Mouse (Mus musculus): ENCODE measurements around the gene Pla2g10. TPM values are rescaled to one million over a fixed set of nuclear protein-coding genes. Genes with fewer than 3 reads are reported as not detected.
A peak's percentile ranks its signal among the peaks of the same experiment; 100 is the strongest.

The Pla2g10 gene
- polyA plus RNA-seq, 1 experiment from 2014 or later, result 0.36 TPM

GRCm38 (mm10) chr16:13722937-13723336, 7.8 kb downstream of the Pla2g10 start:
- no peak overlapping the region for H3K4me2 ChIP-seq
- H3K4me3 ChIP-seq, result no peak overlapping the region
- no peak overlapping the region for H3K9ac ChIP-seq
- no peak for ATAC-seq (ENCODE audit: insufficient number of reproducible peaks, low FRiP score, low TSS enrichment, low read depth)
- WGBS, result 42% methylated on average over 10 of the region's 10 CpGs
- no peak overlapping the region for H3K27ac ChIP-seq
- no peaks in the 10 kb centered on the region for H3K36me3 ChIP-seq
- H3K27me3 ChIP-seq, result no peaks in the 10 kb centered on the region
- no peaks in the 10 kb centered on the region for H3K9me3 ChIP-seq
- H3K4me1 ChIP-seq, result no peaks in the 10 kb centered on the region

GRCm38 (mm10) chr16:13716821-13717553, 13.8 kb downstream of the Pla2g10 start:
- H3K27me3 ChIP-seq, result no peaks in the 10 kb centered on the region
- H3K9ac ChIP-seq, result no peak overlapping the region
- H3K9me3 ChIP-seq, result no peaks in the 10 kb centered on the region
- H3K4me3 ChIP-seq, result no peak overlapping the region
- no peak overlapping the region for H3K27ac ChIP-seq
- no peaks in the 10 kb centered on the region for H3K36me3 ChIP-seq
- no peak for ATAC-seq (ENCODE audit: insufficient number of reproducible peaks, low FRiP score, low TSS enrichment, low read depth)
- H3K4me2 ChIP-seq, result no peak overlapping the region
- 79% methylated on average over 2 of the region's 2 CpGs for WGBS
- H3K4me1 ChIP-seq, result no peaks in the 10 kb centered on the region

GRCm38 (mm10) chr16:13714910-13715309, 15.9 kb downstream of the Pla2g10 start:
- Histone ChIP-seq H3K9me3 (no peaks in the 10 kb centered on the region), H3K9ac (no peak overlapping the region), H3K27ac (no peak overlapping the region), H3K4me3 (no peak overlapping the region), H3K4me2 (no peak overlapping the region), H3K4me1 (no peaks in the 10 kb centered on the region), H3K27me3 (no peaks in the 10 kb centered on the region), H3K36me3 (no peaks in the 10 kb centered on the region)
- 72% methylated on average over 3 of the region's 3 CpGs for WGBS
- no peak for ATAC-seq (ENCODE audit: insufficient number of reproducible peaks, low FRiP score, low TSS enrichment, low read depth)

- Histone ChIP-seq H3K27ac (no peak overlapping the region), H3K36me3 (peaks cover 55% of the 10 kb centered on the region), H3K4me3 (no peak overlapping the region), H3K27me3 (no peaks in the 10 kb centered on the region), H3K4me1 (no peaks in the 10 kb centered on the region), H3K4me2 (no peak overlapping the region), H3K9me3 (no peaks in the 10 kb centered on the region), H3K9ac (no peak overlapping the region)
- ATAC-seq (ENCODE audit: insufficient number of reproducible peaks, low FRiP score, low TSS enrichment, low read depth), result no peak
- 92% methylated on average over 10 of the region's 10 CpGs for WGBS
These were observed 26.1 kb downstream of the Pla2g10 start for GRCm38 (mm10) chr16:13704676-13705075.

- H3K4me3 ChIP-seq, result no peak overlapping the region
- no peak for ATAC-seq (ENCODE audit: insufficient number of reproducible peaks, low FRiP score, low TSS enrichment, low read depth)
- H3K4me2 ChIP-seq, result no peak overlapping the region
- WGBS, result 93% methylated on average over 7 of the region's 7 CpGs
- no peaks in the 10 kb centered on the region for H3K27me3 ChIP-seq
- H3K27ac ChIP-seq, result no peak overlapping the region
- no peak overlapping the region for H3K9ac ChIP-seq
- H3K4me1 ChIP-seq, result no peaks in the 10 kb centered on the region
- H3K9me3 ChIP-seq, result no peaks in the 10 kb centered on the region
- peaks cover 80% of the 10 kb centered on the region for H3K36me3 ChIP-seq
These were observed 28.6 kb downstream of the Pla2g10 start for GRCm38 (mm10) chr16:13702184-13702583.

GRCm38 (mm10) chr16:13698998-13699397, 31.8 kb downstream of the Pla2g10 start:
- Histone ChIP-seq H3K27me3 (no peaks in the 10 kb centered on the region), H3K4me3 (no peak overlapping the region), H3K4me2 (no peak overlapping the region), H3K9me3 (no peaks in the 10 kb centered on the region), H3K4me1 (no peaks in the 10 kb centered on the region), H3K36me3 (peaks cover 81% of the 10 kb centered on the region), H3K27ac (no peak overlapping the region), H3K9ac (no peak overlapping the region)
- no peak for ATAC-seq (ENCODE audit: insufficient number of reproducible peaks, low FRiP score, low TSS enrichment, low read depth)
- 88% methylated on average over 7 of the region's 7 CpGs for WGBS

GRCm38 (mm10) chr16:13678601-13679319, 52.0 kb downstream of the Pla2g10 start:
- WGBS, result 80% methylated on average over 3 of the region's 3 CpGs
- no peaks in the 10 kb centered on the region for H3K27me3 ChIP-seq
- peaks cover 21% of the 10 kb centered on the region for H3K36me3 ChIP-seq
- H3K9ac ChIP-seq, result no peak overlapping the region
- ATAC-seq (ENCODE audit: insufficient number of reproducible peaks, low FRiP score, low TSS enrichment, low read depth), result no peak
- no peak overlapping the region for H3K4me2 ChIP-seq
- H3K27ac ChIP-seq, result no peak overlapping the region
- H3K4me1 ChIP-seq, result no peaks in the 10 kb centered on the region
- no peaks in the 10 kb centered on the region for H3K9me3 ChIP-seq
- no peak overlapping the region for H3K4me3 ChIP-seq

GRCm38 (mm10) chr16:13674511-13674910, 56.3 kb downstream of the Pla2g10 start:
- ATAC-seq (ENCODE audit: insufficient number of reproducible peaks, low FRiP score, low TSS enrichment, low read depth), result no peak
- H3K4me2 ChIP-seq, result no peak overlapping the region
- peaks cover 17% of the 10 kb centered on the region for H3K36me3 ChIP-seq
- H3K9me3 ChIP-seq, result no peaks in the 10 kb centered on the region
- H3K4me3 ChIP-seq, result no peak overlapping the region
- H3K27ac ChIP-seq, result no peak overlapping the region
- no peaks in the 10 kb centered on the region for H3K27me3 ChIP-seq
- WGBS, result 93% methylated on average over 3 of the region's 3 CpGs
- peaks cover 8% of the 10 kb centered on the region; the same call in 1 of the 2 replicates for H3K4me1 ChIP-seq
- H3K9ac ChIP-seq, result no peak overlapping the region

- Histone ChIP-seq H3K27ac (no peak overlapping the region), H3K4me3 (peak overlapping the region; percentile 97)
- WGBS, result 84% methylated on average over 5 of the region's 5 CpGs
These were observed 57.7 kb downstream of the Pla2g10 start for GRCm38 (mm10) chr16:13673114-13673513.

GRCm38 (mm10) chr16:13672386-13672898, 58.3 kb downstream of the Pla2g10 start:
- 2% methylated on average over 20 of the region's 20 CpGs for WGBS
- Histone ChIP-seq H3K4me2 (peak overlapping the region; percentile 69), H3K36me3 (peaks cover 8% of the 10 kb centered on the region), H3K27ac (peak overlapping the region; percentile 91), H3K4me1 (peaks cover 10% of the 10 kb centered on the region), H3K9me3 (no peaks in the 10 kb centered on the region), H3K27me3 (no peaks in the 10 kb centered on the region), H3K4me3 (peak overlapping the region; percentile 97), H3K9ac (peak overlapping the region; percentile 95)
- ATAC-seq (ENCODE audit: insufficient number of reproducible peaks, low FRiP score, low TSS enrichment, low read depth), result 0 out of 2 replicates have a peak, but pooled peaks have one; percentile 1

More at GRCm38 (mm10) chr16:13673114-13673513, 57.7 kb downstream of the Pla2g10 start:
- Histone ChIP-seq H3K9ac (no peak overlapping the region), H3K36me3 (peaks cover 14% of the 10 kb centered on the region), H3K4me1 (peaks cover 8% of the 10 kb centered on the region; the same call in 1 of the 2 replicates), H3K9me3 (no peaks in the 10 kb centered on the region), H3K27me3 (no peaks in the 10 kb centered on the region), H3K4me2 (peak overlapping the region; percentile 69)
- ATAC-seq (ENCODE audit: insufficient number of reproducible peaks, low FRiP score, low TSS enrichment, low read depth), result no peak

GRCm38 (mm10) chr16:13671685-13672385, 58.9 kb downstream of the Pla2g10 start, which contains the start of the genes Bfar and 3110001I22Rik:
Gene Bfar (plus strand): TSS chr16:13671858.
Gene 3110001I22Rik (plus strand): TSS chr16:13671929.
- Histone ChIP-seq H3K27me3 (no peaks in the 10 kb centered on the region), H3K9ac (peak within 1 kb of the TSS; percentile 95), H3K36me3 (peaks cover 3% of the 10 kb centered on the region), H3K27ac (peak within 1 kb of the TSS; percentile 91), H3K4me1 (peaks cover 15% of the 10 kb centered on the region), H3K9me3 (no peaks in the 10 kb centered on the region), H3K4me3 (peak within 1 kb of the TSS; percentile 97), H3K4me2 (peak within 1 kb of the TSS; percentile 69)
- under 1% methylated on average over 53 of the region's 54 CpGs for WGBS
- ATAC-seq (ENCODE audit: insufficient number of reproducible peaks, low FRiP score, low TSS enrichment, low read depth), result peak; percentile 93

Measured in limb, embryonic 15.5 days (tissue).